Mouse (Mus musculus) cerebellum, postnatal 36 days (tissue): ENCODE measurements around the gene Cacnb1.

Experiments used
- DNase-seq, 2 experiments: peaks; one replicate each; pipeline ENCODE4 v3.0.0; 2021 to 2022; ENCODE audit warnings: mixed read lengths in 2 of 2

Gene Cacnb1

DNA sequence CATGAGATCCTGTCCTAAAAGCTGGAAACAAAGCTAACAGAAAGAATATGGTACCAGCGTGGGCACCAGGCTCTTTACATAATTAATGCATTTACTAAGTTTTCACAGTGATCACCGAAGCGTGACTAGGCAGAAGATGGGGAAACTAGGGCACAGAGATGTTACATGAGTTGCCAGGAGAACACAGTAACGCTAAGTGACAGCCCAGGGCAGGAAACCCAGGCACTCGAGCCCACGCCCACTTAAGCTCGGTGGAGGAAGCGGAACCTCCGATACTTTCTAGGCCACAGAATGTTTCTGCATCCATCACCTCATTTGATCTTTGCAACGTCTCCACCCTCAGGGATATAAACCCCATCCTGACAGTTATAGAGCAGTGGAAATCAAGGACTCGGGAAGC, 14.7 kb downstream of the Cacnb1 start:
- DNase-seq, result no peak

DNA sequence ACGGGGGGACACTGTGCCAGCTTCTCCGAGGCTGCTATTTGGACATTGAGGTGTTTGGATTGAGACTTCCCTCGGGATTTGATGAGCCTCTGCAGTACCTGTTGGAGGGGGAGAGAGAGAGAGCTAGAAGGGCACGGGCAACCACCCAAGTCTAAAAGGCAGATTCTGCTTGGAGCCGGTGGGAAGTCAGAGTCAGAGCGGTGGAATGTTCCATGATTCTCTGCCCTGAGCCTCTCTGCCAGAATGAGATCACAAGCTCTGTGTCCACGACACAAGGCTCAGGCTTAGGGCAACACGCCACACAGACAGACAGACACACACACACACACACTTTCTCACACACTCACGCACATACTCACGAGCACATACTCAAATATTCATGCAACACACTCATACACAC, 17.1 kb downstream of the Cacnb1 start:
- DNase-seq, result no peak

DNA sequence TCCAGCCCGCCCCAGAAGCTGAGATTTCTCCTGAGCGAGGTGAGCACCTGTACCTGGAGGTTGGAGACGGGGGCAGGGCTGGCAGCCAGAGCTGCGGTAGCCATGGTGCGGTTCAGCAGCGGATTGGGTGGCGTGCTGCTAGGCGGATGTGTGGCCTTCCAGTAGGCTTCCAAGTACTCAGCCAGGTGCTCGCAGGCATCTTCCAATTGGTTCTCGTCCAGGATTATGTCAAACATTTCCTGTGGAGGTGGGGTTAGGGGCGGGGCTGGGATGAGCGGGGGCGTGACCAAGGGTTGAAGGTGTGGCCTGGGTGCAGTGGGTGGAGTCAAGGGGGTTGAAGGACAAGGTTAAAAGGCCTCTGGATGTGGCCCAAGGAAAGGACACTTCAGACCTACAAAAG, 17.8 kb downstream of the Cacnb1 start:
- no peak for DNase-seq

DNA sequence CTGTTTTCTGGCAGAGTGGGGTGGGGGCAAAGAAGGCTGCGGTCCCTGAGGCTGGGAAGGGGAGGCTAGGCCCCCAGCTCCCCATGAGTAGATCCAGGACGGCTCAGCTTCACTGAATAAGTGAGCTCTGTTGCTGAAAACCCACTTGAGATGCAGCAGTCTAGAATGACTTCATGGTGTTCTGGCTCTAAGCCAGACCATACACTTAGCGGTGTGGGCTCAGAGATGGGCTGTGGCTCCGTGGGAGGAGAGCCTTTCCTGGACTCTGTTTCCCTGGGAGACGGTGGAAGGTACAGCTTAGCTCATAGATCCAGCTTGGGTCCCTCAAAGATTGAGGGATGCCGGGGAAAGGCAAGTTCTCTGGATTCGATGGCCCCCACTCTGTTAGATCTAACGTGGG, 18.7 kb downstream of the Cacnb1 start:
- no peak for DNase-seq

DNA sequence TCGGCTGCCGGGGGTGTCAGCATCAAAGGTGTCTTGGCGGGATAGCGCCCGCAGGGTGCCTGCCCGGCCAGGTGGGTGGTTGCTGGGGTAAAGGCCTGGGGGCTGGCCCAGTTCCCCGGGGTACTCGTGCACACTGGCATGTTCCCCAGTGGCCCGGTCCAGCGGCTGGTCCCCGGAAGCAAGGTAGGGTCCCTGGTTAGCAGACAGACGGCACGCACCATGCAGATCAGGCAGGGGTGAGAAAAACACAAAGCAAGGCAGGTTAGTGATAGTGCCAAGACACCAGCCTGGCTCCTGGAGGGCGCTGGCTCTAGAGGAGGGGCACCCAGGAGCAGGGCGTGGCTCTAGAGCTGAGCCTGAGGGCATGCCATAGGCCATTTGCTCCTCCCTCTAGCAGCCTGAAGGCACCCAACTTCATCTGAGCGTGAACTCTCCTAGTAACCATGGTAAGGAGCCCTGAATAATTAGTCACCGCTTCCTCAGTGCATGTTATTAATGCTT, 19.6 kb downstream of the Cacnb1 start:
- DNase-seq, result no peak

DNA sequence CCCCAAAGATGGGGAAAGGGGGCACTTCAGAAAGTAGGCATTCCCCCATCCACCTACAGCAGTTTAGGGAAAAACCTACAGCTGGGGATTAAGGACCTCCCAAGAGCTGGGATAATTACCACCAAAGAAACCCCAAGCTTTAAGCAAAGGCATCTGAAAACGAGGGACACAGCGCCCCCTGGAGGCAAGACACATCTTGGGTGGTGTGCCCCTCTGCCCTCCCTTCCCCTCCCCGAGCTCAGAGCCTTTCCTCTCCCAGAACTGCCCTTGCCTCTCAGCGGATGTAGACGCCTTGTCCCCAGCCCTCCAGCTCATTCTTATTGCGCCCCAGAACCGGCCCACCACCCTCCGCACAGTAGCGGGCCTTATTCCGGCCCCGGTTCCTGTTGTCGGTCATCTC, 20.2 kb downstream of the Cacnb1 start:
- DNase-seq, result peak; percentile 82

DNA sequence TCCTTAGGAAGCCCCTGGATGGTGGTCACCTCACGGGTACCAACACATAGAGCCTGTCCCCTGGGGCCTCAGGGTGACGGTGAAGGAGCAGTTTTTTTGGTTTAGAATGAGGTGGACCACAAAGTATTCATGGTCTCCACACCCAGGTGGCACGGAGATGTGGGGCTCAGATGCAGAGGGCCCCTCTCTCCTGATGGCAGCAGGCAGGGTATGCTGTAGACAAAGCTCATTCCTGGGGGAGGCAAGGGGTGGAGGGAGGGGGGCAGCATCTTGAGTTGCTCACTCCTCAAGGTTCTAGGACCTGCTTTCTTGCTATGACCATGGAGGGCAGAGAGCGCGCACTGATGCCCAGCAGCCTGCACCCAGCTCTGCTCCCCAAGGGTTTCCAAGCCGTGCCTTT, 20.8 kb downstream of the Cacnb1 start:
- DNase-seq, result no peak

DNA sequence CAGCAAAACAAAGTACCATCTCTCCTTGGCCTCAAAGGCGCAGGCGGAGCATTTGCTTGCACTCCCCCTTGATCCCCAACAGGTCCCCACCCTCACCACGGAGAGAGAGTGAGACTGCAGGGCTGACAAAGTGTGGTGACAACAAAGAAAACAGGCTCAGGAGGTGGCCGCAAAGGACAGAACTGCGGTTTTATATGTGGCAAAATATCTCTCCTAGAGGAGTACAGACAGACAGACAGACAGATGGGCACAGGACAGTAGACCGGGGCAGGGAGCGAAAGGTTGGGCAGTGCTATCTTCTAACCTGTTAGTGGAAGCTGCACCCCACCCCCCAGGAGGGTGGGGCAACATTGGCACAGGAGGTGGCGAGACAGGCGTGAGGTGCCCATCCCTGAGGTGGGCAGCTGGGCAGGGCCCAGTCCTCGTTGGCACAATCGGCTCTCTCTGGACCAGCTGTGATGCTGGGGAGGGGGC, 21.4 kb downstream of the Cacnb1 start:
- DNase-seq, result no peak

DNA sequence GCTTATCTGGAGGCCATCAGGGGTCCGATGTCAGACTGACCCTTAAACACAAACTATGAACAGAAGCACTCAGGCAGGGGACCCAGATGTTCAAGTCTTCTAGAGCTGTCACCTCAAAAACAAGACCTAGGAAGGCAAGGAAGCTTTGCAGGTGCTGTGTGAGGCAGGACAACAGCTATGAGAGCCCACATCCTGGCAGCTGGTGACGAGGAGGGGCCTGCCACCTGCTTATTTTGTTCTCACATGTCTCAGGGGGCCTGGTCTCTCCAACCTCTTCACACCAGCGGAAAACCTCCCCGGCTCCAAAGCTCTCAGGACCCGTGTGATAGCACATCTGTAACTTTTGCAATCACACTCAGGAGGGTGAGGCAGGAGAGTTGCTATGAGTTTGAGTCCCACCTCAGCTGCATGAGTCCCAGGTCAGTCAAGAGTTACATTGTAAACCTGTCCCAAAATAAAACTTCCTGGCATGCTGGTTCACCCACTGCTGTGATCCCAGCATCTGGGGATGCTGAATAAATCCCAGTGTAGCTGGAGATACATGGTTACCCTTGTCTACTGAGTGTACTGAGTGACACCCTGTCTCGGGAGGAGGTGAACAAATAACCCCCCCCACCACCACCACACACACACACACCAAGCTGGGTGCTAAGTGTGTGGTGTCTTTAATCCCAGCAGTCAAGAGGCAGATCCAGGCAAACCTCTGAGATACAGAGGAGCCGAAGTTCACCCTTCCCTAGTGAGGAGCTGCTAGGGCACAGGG, 22.3 kb downstream of the Cacnb1 start:
- no peak for DNase-seq

DNA sequence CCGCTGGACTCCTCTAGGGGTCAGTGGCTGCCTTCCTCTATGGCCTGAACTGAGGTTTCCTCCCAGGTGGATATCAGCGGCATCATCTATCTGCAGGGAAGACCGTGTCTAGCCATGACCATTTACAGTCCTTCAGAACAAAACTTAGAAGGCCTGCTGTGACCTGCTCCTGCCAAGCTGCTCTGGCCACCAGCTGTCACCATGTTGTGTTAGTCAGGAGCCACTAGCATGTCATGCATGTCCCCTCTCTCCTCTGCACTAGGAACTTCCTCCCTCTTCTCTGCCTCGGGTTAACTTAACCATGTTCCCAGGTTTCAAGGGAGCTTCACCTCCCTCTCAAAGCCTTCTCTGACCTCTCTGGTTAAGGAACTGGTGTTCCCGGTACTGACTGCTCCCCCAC, 23.1 kb downstream of the Cacnb1 start:
- no peak for DNase-seq

DNA sequence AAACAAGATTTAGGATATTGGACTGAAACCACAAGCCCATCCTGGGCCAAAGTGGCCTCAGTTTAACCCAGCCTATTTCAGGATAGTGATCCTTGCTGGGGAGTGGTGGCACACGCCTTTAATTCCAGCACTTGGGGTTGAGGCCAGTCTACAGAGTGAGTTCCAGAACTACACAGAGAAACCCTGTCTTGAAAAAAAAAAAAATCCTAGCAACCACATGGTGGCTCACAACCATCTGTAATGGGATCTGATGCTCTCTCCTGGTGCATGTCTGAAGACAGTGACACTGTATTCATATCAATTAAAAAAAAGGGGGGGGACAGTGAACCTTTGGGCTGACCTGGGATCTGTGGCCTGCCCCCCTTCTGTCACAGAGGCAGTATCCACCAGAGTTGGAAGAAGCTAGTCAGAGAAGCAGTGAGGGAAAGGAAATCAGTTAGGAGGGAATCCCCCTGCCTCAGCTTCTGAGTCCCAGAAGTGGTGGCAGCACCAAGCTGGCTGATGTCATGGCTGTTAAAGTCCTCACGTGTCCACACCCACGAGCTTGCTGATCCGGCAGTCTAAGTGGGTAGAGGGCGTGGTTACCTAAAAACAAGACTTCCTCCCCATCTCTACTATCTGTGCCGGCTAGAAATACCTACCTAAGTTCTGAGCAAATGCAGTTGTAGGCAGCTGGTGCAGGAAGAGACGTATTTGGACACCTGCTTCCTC, 23.8 kb downstream of the Cacnb1 start:
- no peak for DNase-seq

DNA sequence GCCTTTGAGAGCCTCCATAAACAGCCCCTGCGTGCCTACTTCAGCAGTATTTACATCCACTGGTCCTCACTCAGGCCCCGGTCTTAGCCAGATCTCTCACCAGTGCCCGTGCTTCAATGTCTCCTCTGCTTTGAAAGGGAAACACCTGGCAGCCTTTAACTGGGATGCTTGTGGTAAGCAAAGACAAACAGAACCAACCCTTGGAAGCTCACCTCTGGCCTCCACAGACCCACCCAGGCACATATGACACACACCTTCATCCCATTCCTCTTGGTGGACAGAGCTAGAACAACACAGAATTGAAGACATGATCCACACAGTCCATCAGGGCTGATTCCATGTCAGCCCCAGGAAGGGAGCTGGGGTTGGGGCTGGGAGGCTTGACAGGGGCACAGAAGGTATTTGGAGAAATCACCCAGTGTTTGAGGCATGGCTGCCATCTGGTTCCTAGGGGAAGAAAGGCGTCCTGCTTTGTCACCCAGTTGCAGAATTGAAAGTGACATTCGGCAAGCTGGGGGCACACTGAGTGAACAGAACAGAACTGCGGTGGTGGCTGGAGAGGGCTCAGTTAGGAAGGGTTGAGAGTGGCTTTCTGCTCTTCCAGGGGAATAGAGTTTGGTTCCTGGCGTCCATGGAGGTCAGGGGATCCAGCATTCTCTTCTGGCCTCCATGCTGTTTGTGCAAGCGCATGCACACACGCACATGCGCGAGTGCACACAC, 24.6 kb downstream of the Cacnb1 start:
- no peak for DNase-seq

DNA sequence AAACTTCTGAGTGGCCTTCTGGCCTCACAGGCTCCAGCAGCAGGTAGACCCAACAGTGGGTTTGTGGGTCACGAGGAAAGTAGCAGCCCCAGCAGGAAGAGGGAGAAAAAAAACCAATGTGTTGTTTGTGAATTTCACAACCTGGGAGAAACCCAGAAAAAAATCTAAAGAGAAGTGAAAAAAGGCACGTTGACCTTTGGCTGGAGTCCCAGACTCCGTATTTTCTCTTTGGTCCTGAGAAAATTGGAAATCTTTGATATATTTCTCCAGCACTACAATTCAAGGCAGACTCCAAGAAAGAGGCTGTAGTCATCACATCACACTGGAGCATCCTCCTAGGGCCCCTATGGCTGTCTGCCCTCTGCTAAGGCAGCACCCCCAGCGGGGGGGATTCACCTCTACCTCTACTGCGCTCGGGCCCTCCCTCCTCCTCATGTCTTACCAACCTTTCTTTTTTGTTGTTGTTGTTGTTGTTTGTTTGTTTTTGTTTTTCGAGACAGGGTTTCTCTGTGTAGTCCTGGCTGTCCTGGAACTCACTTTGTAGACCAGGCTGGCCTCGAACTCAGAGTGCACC, 25.4 kb downstream of the Cacnb1 start:
- no peak for DNase-seq

DNA sequence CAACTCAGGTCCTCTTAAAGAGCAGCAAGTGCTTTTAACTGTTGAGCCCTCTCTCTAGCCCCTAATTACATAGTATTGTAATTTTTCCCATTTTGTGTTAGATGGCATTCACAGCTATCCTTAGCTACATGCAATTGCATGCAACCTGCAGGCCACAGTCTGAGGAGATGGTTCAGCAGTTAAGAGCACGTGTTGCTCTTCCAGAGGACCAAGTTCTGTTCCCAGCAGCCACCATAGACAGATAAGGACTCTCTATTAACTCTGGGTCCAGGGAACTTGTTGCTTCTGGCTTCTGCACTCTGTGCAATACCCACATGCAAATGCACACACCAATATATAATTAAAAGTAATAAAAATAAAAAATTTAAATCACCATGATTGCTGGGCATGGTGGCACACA, 26.1 kb downstream of the Cacnb1 start:
- DNase-seq, result no peak

DNA sequence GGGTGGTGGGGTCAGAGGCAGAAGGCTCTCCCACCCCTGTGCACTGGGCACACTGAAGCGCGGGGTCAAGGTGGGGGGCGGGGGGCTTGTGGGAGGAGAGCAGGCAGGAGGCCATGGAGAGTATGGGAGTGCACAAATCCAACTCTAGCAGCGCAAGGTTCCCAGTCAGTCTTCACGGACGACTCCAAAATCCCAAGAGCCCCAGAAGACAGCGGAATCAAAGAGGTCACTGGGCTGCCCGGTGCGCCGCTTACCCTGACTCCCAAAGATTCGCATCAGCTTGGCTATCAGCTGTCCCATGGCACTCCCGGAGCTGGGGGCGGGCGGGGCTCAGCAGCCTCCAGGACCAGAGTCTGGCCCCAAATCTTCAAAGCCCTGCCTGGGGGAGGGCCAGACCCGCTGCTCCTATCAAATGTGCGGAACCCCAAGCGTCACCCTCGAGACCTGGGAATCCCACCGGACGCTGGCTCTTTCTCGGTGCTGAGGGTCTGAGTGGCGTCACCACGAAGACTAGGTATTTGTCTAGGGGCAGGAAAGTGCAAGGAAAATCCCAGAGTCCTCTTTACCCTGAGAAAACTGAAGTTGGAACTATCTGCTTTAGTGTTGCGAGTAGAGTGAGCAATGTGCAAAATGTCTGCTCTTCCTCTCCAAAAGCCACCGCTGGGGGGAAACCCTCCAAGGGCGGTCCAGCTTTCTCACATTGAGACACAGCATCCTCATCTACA, 27.1 kb downstream of the Cacnb1 start, which contains the start of gene Arl5c:
TSS of gene Arl5c (minus strand) at position 618 of the 725 bp plus-strand sequence.
- DNase-seq, result no peak

DNA sequence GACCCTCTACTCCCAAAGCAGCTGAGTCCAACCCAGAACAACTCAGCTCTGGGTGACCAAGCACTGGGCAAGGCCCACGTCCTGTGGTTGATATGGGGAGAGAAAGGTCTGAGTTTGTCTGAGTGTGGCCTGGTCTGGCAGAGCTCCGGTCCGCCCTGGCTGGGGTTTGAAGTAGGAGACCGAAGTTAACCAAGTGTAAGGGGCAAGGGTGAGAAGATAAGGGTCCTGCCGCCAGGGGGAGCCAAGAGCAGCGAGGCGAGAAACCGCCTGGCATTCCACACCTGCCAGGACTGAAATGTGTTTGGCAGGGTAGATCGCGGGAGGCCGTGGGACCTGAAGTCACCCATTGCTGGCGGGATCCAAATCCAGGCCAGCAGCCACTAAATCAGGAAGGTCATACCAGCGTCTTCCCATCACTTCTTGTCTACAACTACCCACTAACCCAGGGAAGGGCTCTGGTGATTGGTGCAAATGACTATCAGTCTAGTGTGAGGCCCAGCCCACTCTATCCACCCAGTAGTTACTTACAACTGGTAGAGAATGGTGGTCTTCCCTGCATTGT, 28.2 kb downstream of the Cacnb1 start:
- DNase-seq, result peak; percentile 75 to 77

DNA sequence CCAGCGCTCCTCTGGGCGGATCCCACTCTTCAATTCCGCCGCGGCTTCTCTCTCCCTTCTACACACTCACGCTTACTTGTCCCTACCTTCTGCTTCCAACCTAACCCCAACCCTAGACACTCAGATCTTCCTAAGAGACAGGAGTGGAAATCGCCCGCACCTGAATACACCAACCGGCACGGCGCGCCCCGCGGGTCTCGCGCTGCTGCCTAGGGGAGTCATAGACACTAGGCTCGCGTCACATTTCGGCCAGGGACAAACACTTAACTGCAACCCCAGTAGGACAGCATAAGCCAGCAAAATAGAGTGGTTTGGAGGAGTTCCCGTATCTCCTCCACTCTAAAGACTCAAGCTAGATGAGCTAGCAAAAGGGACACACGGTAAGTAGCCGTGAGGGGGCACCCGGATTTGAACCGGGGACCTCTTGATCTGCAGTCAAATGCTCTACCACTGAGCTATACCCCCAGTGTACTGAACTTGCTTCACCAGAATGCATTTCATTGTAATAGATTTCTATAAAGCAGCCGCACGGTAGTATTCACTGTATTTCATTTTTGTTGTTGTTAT, 34.2 kb downstream of the Cacnb1 start:
- DNase-seq, result peak; percentile 89 to 94

DNA sequence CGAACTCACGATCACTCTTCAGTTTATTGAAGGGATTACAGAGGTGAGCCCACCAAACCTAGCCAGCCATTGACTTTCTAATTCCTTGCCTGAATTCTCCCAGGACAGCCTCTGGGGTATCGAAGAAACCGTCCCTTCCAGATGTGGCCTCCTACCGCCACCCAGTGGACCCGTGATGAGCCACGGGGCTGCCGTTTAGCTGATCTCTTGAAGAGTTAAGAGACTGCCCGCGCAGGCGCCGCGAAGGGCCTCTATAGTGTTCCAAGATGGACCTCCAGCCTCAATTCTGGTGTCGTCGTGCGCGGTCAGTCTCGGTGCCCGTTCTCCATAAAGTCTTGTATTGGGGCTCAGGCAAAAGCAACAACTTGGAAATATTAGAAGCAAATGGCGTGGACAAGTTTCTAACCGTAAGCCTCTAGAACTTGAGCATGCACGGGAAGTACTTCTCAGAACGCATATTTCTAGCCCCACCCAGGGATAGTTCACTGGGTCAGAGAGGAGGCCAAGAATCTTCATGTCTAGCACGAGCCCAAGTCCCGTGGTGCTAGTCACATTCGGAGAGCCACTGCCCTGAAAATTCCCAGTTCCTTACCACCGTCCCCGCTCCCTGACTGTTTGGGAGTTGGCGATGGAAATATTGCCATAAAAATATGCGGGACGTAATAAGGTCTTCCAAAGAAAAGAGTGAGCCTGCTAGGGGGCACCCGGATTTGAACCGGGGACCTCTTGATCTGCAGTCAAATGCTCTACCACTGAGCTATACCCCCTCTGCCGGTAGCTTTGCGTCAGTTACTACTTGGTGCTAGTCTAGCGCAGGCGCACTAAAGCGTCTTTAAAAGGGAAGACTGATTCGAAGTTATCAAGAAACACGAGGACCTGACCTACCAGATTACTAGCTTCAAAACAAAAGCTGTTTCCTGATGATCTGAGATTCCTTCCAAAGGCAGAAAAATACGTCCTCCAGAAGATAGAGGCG, 35.0 kb downstream of the Cacnb1 start:
- DNase-seq, result peak; percentile 93 to 99

DNA sequence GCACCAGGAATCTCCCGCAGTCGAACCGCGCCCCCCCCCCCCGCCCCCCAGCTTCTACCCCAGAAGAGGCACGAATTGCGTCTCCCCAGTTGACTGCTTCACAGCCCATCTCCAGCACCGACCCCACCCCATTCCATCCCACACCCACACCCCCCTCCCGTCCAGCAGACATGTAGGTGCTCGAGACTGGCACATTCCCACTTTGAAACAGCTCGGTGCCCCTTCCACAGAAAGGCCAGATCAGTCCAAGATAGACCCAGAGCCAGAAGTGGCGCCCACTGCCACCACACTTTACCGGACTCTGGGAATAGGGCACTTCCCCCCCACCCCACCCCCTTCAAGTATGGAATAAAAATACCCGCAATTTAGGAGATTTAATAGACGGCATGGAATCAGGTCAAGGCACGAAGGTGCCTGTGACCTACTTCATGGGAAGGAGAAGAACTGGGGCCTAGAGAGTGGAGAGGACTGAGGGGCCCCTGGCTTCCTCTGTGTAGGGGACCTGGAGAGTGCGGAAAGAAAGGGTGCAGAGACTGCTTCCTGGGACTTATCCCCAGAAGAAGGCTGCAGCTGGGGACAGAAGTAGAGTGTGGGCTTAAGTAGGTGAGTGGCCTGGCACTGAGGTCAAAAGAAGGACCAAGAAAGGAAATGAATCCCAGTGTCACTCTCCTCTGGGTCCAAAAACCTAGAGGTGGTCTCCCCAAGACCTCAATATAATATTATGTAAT, 35.9 kb downstream of the Cacnb1 start:
- DNase-seq, result no peak
